Mouse (Mus musculus) forebrain, embryonic 10.5 days (tissue): Measurements from ENCODE around the gene Nav2. TPM values are rescaled to one million over a fixed set of nuclear protein-coding genes. Genes with fewer than 3 reads are reported as not detected.

Experiments used
- DNase-seq: peaks from one replicate; pipeline ENCODE4 v3.0.0-alpha.2; 2017; ENCODE audit warnings: low spot score; ENCODE audit errors: extremely low spot score
- H3K27ac ChIP-seq: fragments of 300-500 bp; sonication (generic); 2 replicates; pipeline ENCODE4 v1.5.1; 2016; ENCODE audit warnings: mild to moderate bottlenecking
- H3K27me3 ChIP-seq: fragments of 300-500 bp; sonication (generic); 2 replicates; pipeline ENCODE4 v1.6.1; 2016; ENCODE audit warnings: mild to moderate bottlenecking; ENCODE audit not compliant: poor library complexity, severe bottlenecking
- H3K36me3 ChIP-seq: fragments of 300-500 bp; sonication (generic); replicated peaks from 2 replicates; pipeline ENCODE4 v1.6.1; 2016; ENCODE audit warnings: mild to moderate bottlenecking, moderate library complexity
- H3K4me1 ChIP-seq: fragments of 300-500 bp; sonication (generic); 2 replicates; pipeline ENCODE4 v1.6.1; 2016
- H3K4me3 ChIP-seq: fragments of 300-500 bp; sonication (generic); 2 replicates; pipeline ENCODE4 v1.5.1; 2016; ENCODE audit warnings: mild to moderate bottlenecking, moderate library complexity
- H3K9me3 ChIP-seq: fragments of 300-500 bp; sonication (generic); 2 replicates; pipeline ENCODE4 v1.6.1; 2016; ENCODE audit warnings: mild to moderate bottlenecking, moderate library complexity
- WGBS: fragments of 180-500 bp; shearing (Covaris S2); methylation state at CpG from one replicate; pipeline ENCODE4 v1.1.7; 2016; 5-methylcytosine and 5-hydroxymethylcytosine counted together
- polyA plus RNA-seq: library from polyadenylated mRNA; unstranded; fragments of >200 nt; fragmentation: Nextera tagmentation; extraction: Ambion mirVana; gene quantifications from 2 replicates; pipeline ENCODE4 v1.2.1, GENCODE M21; 2016

Nav2 gene
- polyA plus RNA-seq, 1 experiment from 2014 or later: 6.1 TPM

DNA sequence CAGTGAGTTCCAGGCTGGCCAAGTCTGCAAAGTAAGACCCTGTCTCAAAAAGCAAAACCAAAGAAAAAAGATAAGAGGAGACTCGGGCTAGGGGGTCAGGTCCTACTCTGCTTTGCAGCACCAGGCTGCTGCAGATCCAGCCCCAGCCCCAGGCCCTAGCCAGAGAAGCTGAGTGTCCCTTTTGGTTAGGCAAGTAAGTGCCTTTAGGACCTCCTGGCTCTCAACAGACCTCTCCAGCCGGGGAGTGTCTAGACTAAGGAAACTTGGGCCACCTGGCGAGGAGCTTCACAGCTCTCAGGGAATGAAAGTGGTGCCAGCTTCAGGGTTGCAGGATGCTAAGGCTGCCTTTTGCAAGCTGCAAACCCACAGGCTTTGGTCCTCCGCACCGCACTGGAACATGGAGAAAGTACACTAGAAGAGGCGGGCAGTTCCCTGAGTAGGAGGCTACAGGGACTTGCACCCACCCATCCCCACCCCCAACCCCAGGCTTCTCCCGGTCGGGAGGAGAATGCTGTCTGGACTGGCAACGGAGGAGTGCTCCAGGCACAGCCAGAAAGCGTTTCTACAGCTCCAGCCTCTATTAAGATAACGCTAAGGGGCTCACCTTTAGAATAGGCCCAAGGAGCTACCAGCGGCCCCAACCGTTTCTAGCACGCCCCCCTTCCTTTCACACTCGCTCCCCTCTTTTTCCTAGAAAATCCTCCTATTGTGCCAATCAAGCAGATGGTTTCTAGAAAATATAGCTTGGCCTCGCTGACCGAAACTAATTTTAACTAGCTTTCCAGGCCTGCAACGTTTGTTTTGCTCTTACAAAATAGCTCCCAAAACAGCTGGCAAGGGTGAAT, 731.6 kb downstream of the Nav2 start:
- no peaks in the 10 kb centered on the region for H3K36me3 ChIP-seq
- peak; percentile 58 for DNase-seq
- H3K27ac ChIP-seq: peak overlapping the region; percentile 60; the same call in 1 of the 2 replicates
- peak overlapping the region; percentile 22; the same call in 1 of the 2 replicates for H3K4me3 ChIP-seq
- H3K27me3 ChIP-seq: peaks cover 100% of the 10 kb centered on the region
- peaks cover 73% of the 10 kb centered on the region for H3K4me1 ChIP-seq
- no peaks in the 10 kb centered on the region for H3K9me3 ChIP-seq
- 5% methylated on average over 18 of the region's 18 CpGs for WGBS

DNA sequence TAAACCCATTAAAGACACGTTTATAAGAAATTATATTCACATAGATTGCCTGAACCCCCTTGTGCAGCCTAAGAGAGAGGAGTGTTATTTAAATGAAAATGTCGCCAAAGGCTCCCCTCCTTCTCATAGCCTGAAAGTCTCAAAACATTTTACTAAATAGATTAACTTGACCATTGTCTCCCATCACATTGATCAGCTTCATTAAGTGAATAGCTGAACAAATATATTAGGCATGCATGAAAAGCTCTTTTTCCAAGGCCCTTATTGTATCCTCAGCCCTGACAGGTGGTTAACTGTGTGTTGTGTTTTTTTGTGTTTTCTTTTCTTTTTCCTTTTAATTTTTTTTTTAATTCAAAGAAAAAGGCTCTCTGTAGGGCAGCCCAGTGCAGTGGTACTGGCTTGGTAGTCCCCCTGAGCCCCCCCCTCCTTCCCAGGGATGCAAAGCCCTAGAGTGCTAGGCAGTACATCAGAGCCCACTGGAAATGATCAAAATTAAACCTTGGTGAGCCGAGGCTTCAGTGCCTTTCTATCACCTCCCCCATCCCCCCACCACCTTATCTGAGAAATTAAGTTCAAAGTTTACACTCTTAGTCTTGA, 732.3 kb downstream of the Nav2 start:
- no peak overlapping the region for H3K27ac ChIP-seq
- peaks cover 66% of the 10 kb centered on the region for H3K4me1 ChIP-seq
- no peak overlapping the region for H3K4me3 ChIP-seq
- H3K27me3 ChIP-seq: peaks cover 100% of the 10 kb centered on the region
- peaks cover 4% of the 10 kb centered on the region for H3K9me3 ChIP-seq
- no peaks in the 10 kb centered on the region for H3K36me3 ChIP-seq
- DNase-seq: no peak
- 9% methylated on average over 3 of the region's 3 CpGs for WGBS

Other genes with a start within 250 kb of the Nav2 start
- 29.2 and 33.4 TPM in 2 replicates for gene Zdhhc13, start 119.7 kb upstream of the Nav2 start, polyA plus RNA-seq
- gene Csrp3, start 60.7 kb upstream of the Nav2 start, polyA plus RNA-seq: 0.31 TPM in 1 of 2 replicates, not detected in the other
- gene E2f8, start 27.1 kb upstream of the Nav2 start, polyA plus RNA-seq: 19.3 and 19.5 TPM in 2 replicates